Comparison of ENCODE assay signal across 17 mouse cellular contexts in genomic region chr3:68150688-68151087, GRCm38 (mm10).
DNase-seq lines count a peak whose midpoint lies in the region; ATAC-seq and TF ChIP-seq lines count a peak whose summit lies in the region.
"Had no signal": no experiment of that assay in that cellular context is flagged by ENCODE, and none has a peak within 500 bp of the region (broad histone marks: within the 10 kb centered on the region; RNA-seq: fewer than 3 reads in every experiment).

No protein-coding gene starts in this region.

- H3K9ac ChIP-seq in midbrain, postnatal 0 days (replicated peaks; ENCODE audit: low read length, poor library complexity, severe bottlenecking) = no peak overlapping the region
- H3K9ac ChIP-seq: embryonic facial prominence, embryonic 12.5 days; forebrain, embryonic 13.5 days had no signal

- H3K9me3 ChIP-seq in midbrain, postnatal 0 days (ENCODE audit: low read length) = no peaks in the 10 kb centered on the region
- no peaks in the 10 kb centered on the region for H3K9me3 ChIP-seq in midbrain, embryonic 10.5 days (replicated peaks)
- H3K9me3 ChIP-seq: embryonic facial prominence, embryonic 10.5 days; embryonic facial prominence, embryonic 12.5 days; forebrain, embryonic 13.5 days had no signal

- 77% methylated on average over 8 of the region's 8 CpGs for WGBS in midbrain, postnatal 0 days
- 91% methylated on average over 8 of the region's 8 CpGs for WGBS in midbrain, embryonic 10.5 days

- no peaks in the 10 kb centered on the region for H3K4me1 ChIP-seq in midbrain, postnatal 0 days (ENCODE audit: insufficient read depth, low read length)
- no peaks in the 10 kb centered on the region for H3K4me1 ChIP-seq in midbrain, embryonic 10.5 days
- H3K4me1 ChIP-seq: embryonic facial prominence, embryonic 10.5 days; embryonic facial prominence, embryonic 12.5 days; forebrain, embryonic 13.5 days had no signal

- peak; percentile 81 for ATAC-seq in frontal cortex, adult (ENCODE audit: low TSS enrichment)
- ATAC-seq in midbrain, postnatal 0 days (ENCODE audit: low FRiP score) = no peak
- ATAC-seq: forebrain, embryonic 13.5 days; forebrain, embryonic 16.5 days had no signal

- H3K4me2 ChIP-seq in midbrain, postnatal 0 days (ENCODE audit: low read depth, low read length, poor library complexity, severe bottlenecking) = no peak overlapping the region
- H3K4me2 ChIP-seq: embryonic facial prominence, embryonic 12.5 days; forebrain, embryonic 13.5 days had no signal

- no peak overlapping the region for H3K4me3 ChIP-seq in midbrain, postnatal 0 days (ENCODE audit: low read depth, low read length)
- no peak overlapping the region for H3K4me3 ChIP-seq in midbrain, embryonic 10.5 days
- H3K4me3 ChIP-seq: embryonic facial prominence, embryonic 10.5 days; embryonic facial prominence, embryonic 12.5 days; forebrain, embryonic 13.5 days had no signal

- no peak for TF ChIP-seq CTCF in midbrain, postnatal 0 days (IDR thresholded peaks at IDR 0.05)

- DNase-seq in frontal cortex, postnatal 36 days (ENCODE audit: low spot score in 2 of 2) = no peak
- peak; percentile 24 for DNase-seq in midbrain, postnatal 0 days (ENCODE audit: low spot score)
- no peak for DNase-seq in midbrain, embryonic 10.5 days (ENCODE audit: low spot score)
- no peak for DNase-seq in testis, postnatal 14 days (ENCODE audit: low spot score)
- DNase-seq: adrenal gland, adult 2 months; adrenal gland, postnatal 10 days; adrenal gland, postnatal 25 days; cerebellum, adult 11-12 months; cerebellum, adult 2 months; cerebellum, adult 9-10 months; cerebellum, postnatal 10 days; cerebellum, postnatal 25 days had no signal

- H3K27ac ChIP-seq in midbrain, postnatal 0 days (ENCODE audit: low read depth, low read length) = no peak overlapping the region
- no peak overlapping the region for H3K27ac ChIP-seq in midbrain, embryonic 10.5 days (replicated peaks)
- H3K27ac ChIP-seq: embryonic facial prominence, embryonic 10.5 days; embryonic facial prominence, embryonic 12.5 days; forebrain, embryonic 13.5 days had no signal

- no peaks in the 10 kb centered on the region for H3K27me3 ChIP-seq in midbrain, postnatal 0 days (ENCODE audit: insufficient read depth, low read length)
- no peaks in the 10 kb centered on the region for H3K27me3 ChIP-seq in midbrain, embryonic 10.5 days (ENCODE audit: low read depth, poor library complexity, severe bottlenecking)
- H3K27me3 ChIP-seq: embryonic facial prominence, embryonic 12.5 days; forebrain, embryonic 13.5 days had no signal

- no peaks in the 10 kb centered on the region for H3K36me3 ChIP-seq in midbrain, postnatal 0 days (ENCODE audit: insufficient read depth, low read length)
- H3K36me3 ChIP-seq in midbrain, embryonic 10.5 days = no peaks in the 10 kb centered on the region
- H3K36me3 ChIP-seq: embryonic facial prominence, embryonic 10.5 days; embryonic facial prominence, embryonic 12.5 days had no signal
